Mouse (Mus musculus) liver, postnatal 0 days (tissue): ENCODE measurements at regions not wholly inside any gene's neighbourhood (a gene's known extent, or its start where the extent isn't known, plus 50 kb on each side); places are given as distances from the start of the nearest gene placed in this dataset.

ENCODE experiments used
- ATAC-seq: fragments of 200-750 bp; cut with Nextera tagmentation; 2 replicates; pipeline ENCODE4 v1.8.0; 2017; ENCODE audit warnings: mild to moderate bottlenecking, moderate library complexity
- DNase-seq: peaks from one replicate; pipeline ENCODE4 v3.0.0-alpha.2; 2016
- H3K27ac ChIP-seq: fragments of 300-500 bp; sonication (generic); 2 replicates; pipeline ENCODE4 v1.5.1; 2014; ENCODE audit warnings: antibody characterized with exemption, moderate library complexity, mild to moderate bottlenecking, low read depth
- H3K27me3 ChIP-seq: fragments of 300-500 bp; sonication (generic); 2 replicates; pipeline ENCODE4 v1.6.1; 2014; ENCODE audit warnings: low read length, control low read depth, mixed read lengths; ENCODE audit not compliant: insufficient read depth
- H3K36me3 ChIP-seq: fragments of 300-500 bp; sonication (generic); replicated peaks from 2 replicates; pipeline ENCODE4 v1.6.1; 2014; ENCODE audit warnings: mild to moderate bottlenecking, control low read depth, low read length, moderate library complexity, mixed read lengths; ENCODE audit not compliant: insufficient read depth
- H3K4me1 ChIP-seq: fragments of 300-500 bp; sonication (generic); 2 replicates; pipeline ENCODE4 v1.6.1; 2014; ENCODE audit warnings: antibody characterized with exemption, mild to moderate bottlenecking, control low read depth; ENCODE audit not compliant: insufficient read depth
- H3K4me2 ChIP-seq: fragments of 300-500 bp; sonication (generic); 2 replicates; pipeline ENCODE4 v1.6.1; 2014; ENCODE audit warnings: low read depth, mild to moderate bottlenecking, low read length, moderate library complexity, mixed read lengths
- H3K4me3 ChIP-seq: fragments of 300-500 bp; sonication (generic); 2 replicates; pipeline ENCODE4 v1.5.1; 2014; ENCODE audit warnings: low read depth, low read length
- H3K9ac ChIP-seq: fragments of 300-500 bp; sonication (generic); replicated peaks from 2 replicates; pipeline ENCODE4 v1.6.1; 2014; ENCODE audit warnings: mild to moderate bottlenecking, moderate library complexity
- H3K9me3 ChIP-seq: fragments of 300-500 bp; sonication (generic); 2 replicates; pipeline ENCODE4 v1.6.1; 2016; ENCODE audit warnings: mild to moderate bottlenecking, control low read depth, low read length, mixed read lengths
- CTCF ChIP-seq: sonication (generic); IDR thresholded peaks from 2 replicates; pipeline ENCODE4 v1.5.1; 2016; ENCODE audit warnings: antibody characterized with exemption, low read depth
- EP300 ChIP-seq: IDR thresholded peaks from 2 replicates; pipeline ENCODE4 v1.6.1; 2016; ENCODE audit warnings: antibody characterized with exemption, low read depth, mild to moderate bottlenecking
- WGBS: fragments of 180-500 bp; shearing (Covaris S2); extraction: QIAGEN DNeasy Blood & Tissue Kit; methylation state at CpG from one replicate; pipeline ENCODE4 v1.1.7; 2014; ENCODE audit not compliant: insufficient replicate concordance; 5-methylcytosine and 5-hydroxymethylcytosine counted together

- no peak for DNase-seq
- H3K4me2 ChIP-seq, result no peak overlapping the region
- H3K27me3 ChIP-seq, result no peaks in the 10 kb centered on the region
- H3K4me3 ChIP-seq, result no peak overlapping the region
- no peak for ATAC-seq
- H3K9ac ChIP-seq, result no peak overlapping the region
- no peak overlapping the region for H3K27ac ChIP-seq
- no peaks in the 10 kb centered on the region for H3K9me3 ChIP-seq
- no peak for TF ChIP-seq CTCF
- no peak for TF ChIP-seq EP300
- no peaks in the 10 kb centered on the region for H3K36me3 ChIP-seq
- no peaks in the 10 kb centered on the region for H3K4me1 ChIP-seq
Measured at GRCm38 (mm10) chr3:61628535-61628934, 262.8 kb upstream of the B430305J03Rik start.

GRCm38 (mm10) chr3:61628099-61628498, 262.3 kb upstream of the B430305J03Rik start:
- 56% methylated on average over 3 of the region's 3 CpGs for WGBS
- TF ChIP-seq EP300 (no peak), CTCF (no peak)
- Histone ChIP-seq H3K4me2 (no peak overlapping the region), H3K27ac (no peak overlapping the region), H3K4me1 (no peaks in the 10 kb centered on the region), H3K4me3 (no peak overlapping the region), H3K9ac (no peak overlapping the region), H3K36me3 (no peaks in the 10 kb centered on the region), H3K27me3 (no peaks in the 10 kb centered on the region), H3K9me3 (no peaks in the 10 kb centered on the region)
- no peak for ATAC-seq
- DNase-seq, result no peak

GRCm38 (mm10) chr3:61623954-61624487, 258.3 kb upstream of the B430305J03Rik start:
- no peaks in the 10 kb centered on the region for H3K27me3 ChIP-seq
- H3K4me3 ChIP-seq, result no peak overlapping the region
- H3K4me1 ChIP-seq, result no peaks in the 10 kb centered on the region
- DNase-seq (no peak), ATAC-seq (no peak)
- no peaks in the 10 kb centered on the region for H3K9me3 ChIP-seq
- H3K27ac ChIP-seq, result no peak overlapping the region
- WGBS, result 85% methylated on average over 4 of the region's 4 CpGs
- no peak for TF ChIP-seq EP300
- no peak for TF ChIP-seq CTCF
- no peaks in the 10 kb centered on the region for H3K36me3 ChIP-seq
- no peak overlapping the region for H3K9ac ChIP-seq
- no peak overlapping the region for H3K4me2 ChIP-seq

- no peaks in the 10 kb centered on the region for H3K4me1 ChIP-seq
- no peaks in the 10 kb centered on the region for H3K9me3 ChIP-seq
- ATAC-seq, result no peak
- TF ChIP-seq CTCF (no peak), EP300 (no peak)
- H3K9ac ChIP-seq, result no peak overlapping the region
- H3K4me2 ChIP-seq, result no peak overlapping the region
- H3K4me3 ChIP-seq, result no peak overlapping the region
- H3K36me3 ChIP-seq, result no peaks in the 10 kb centered on the region
- DNase-seq, result no peak
- H3K27ac ChIP-seq, result no peak overlapping the region
- H3K27me3 ChIP-seq, result no peaks in the 10 kb centered on the region
- WGBS, result 70% methylated on average over 4 of the region's 4 CpGs
Measured at GRCm38 (mm10) chr3:61605469-61605868, 239.7 kb upstream of the B430305J03Rik start.

GRCm38 (mm10) chr3:61602891-61603290, 237.1 kb upstream of the B430305J03Rik start:
- H3K4me2 ChIP-seq, result no peak overlapping the region
- DNase-seq (no peak), ATAC-seq (no peak)
- no peak overlapping the region for H3K27ac ChIP-seq
- H3K4me3 ChIP-seq, result no peak overlapping the region
- no peaks in the 10 kb centered on the region for H3K9me3 ChIP-seq
- no peaks in the 10 kb centered on the region for H3K27me3 ChIP-seq
- no peak for TF ChIP-seq CTCF
- no peak for TF ChIP-seq EP300
- no peak overlapping the region for H3K9ac ChIP-seq
- H3K4me1 ChIP-seq, result no peaks in the 10 kb centered on the region
- H3K36me3 ChIP-seq, result no peaks in the 10 kb centered on the region
- 64% methylated on average over 2 of the region's 2 CpGs for WGBS

- DNase-seq, result no peak
- Histone ChIP-seq H3K9me3 (no peaks in the 10 kb centered on the region), H3K4me2 (no peak overlapping the region), H3K27me3 (no peaks in the 10 kb centered on the region), H3K4me3 (no peak overlapping the region), H3K4me1 (no peaks in the 10 kb centered on the region), H3K36me3 (no peaks in the 10 kb centered on the region), H3K9ac (no peak overlapping the region), H3K27ac (no peak overlapping the region)
- TF ChIP-seq EP300 (no peak), CTCF (no peak)
- ATAC-seq, result no peak
Measured at GRCm38 (mm10) chr3:61595574-61595973, 229.8 kb upstream of the B430305J03Rik start.

GRCm38 (mm10) chr3:61592342-61592741, 226.6 kb upstream of the B430305J03Rik start:
- ATAC-seq (no peak), DNase-seq (no peak)
- Histone ChIP-seq H3K27ac (no peak overlapping the region), H3K27me3 (no peaks in the 10 kb centered on the region), H3K4me2 (no peak overlapping the region), H3K9me3 (no peaks in the 10 kb centered on the region), H3K9ac (no peak overlapping the region), H3K4me3 (no peak overlapping the region), H3K4me1 (no peaks in the 10 kb centered on the region), H3K36me3 (no peaks in the 10 kb centered on the region)
- WGBS, result 51% methylated on average over 2 of the region's 2 CpGs
- no peak for TF ChIP-seq CTCF
- no peak for TF ChIP-seq EP300
